Mouse (Mus musculus) heart, embryonic 15.5 days (tissue): ENCODE results near the gene Metap1. TPM values are rescaled to one million over a fixed set of nuclear protein-coding genes. Genes with fewer than 3 reads are reported as not detected.

Experiments
- ATAC-seq: fragments of 200-750 bp; cut with Nextera tagmentation; replicated peaks from 2 replicates; pipeline ENCODE4 v1.8.0; 2017; ENCODE audit warnings: low read depth, moderate TSS enrichment; ENCODE audit not compliant: insufficient number of reproducible peaks, insufficient read depth, low FRiP score
- H3K27ac ChIP-seq: fragments of 300-500 bp; sonication (generic); 2 replicates; pipeline ENCODE4 v1.5.1; 2015; ENCODE audit warnings: mild to moderate bottlenecking, inconsistent platforms
- H3K27me3 ChIP-seq: fragments of 300-500 bp; sonication (generic); 2 replicates; pipeline ENCODE4 v1.6.1; 2015; ENCODE audit warnings: inconsistent platforms
- H3K36me3 ChIP-seq: fragments of 300-500 bp; sonication (generic); 2 replicates; pipeline ENCODE4 v1.6.1; 2015; ENCODE audit warnings: mild to moderate bottlenecking, inconsistent platforms
- H3K4me1 ChIP-seq: fragments of 300-500 bp; sonication (generic); replicated peaks from 2 replicates; pipeline ENCODE4 v1.6.1; 2015; ENCODE audit warnings: inconsistent platforms
- H3K4me2 ChIP-seq: fragments of 300-500 bp; sonication (generic); 2 replicates; pipeline ENCODE4 v1.6.1; 2015; ENCODE audit warnings: inconsistent platforms, mild to moderate bottlenecking, moderate library complexity
- H3K4me3 ChIP-seq: fragments of 300-500 bp; sonication (generic); 2 replicates; pipeline ENCODE4 v1.5.1; 2015; ENCODE audit warnings: mild to moderate bottlenecking, inconsistent platforms
- H3K9ac ChIP-seq: fragments of 300-500 bp; sonication (generic); 2 replicates; pipeline ENCODE4 v1.6.1; 2015; ENCODE audit warnings: mild to moderate bottlenecking, inconsistent platforms
- H3K9me3 ChIP-seq: fragments of 300-500 bp; sonication (generic); replicated peaks from 2 replicates; pipeline ENCODE4 v1.6.1; 2016; ENCODE audit warnings: inconsistent platforms
- WGBS: fragments of 180-500 bp; shearing (Covaris S2); methylation state at CpG from one replicate; pipeline ENCODE4 v1.1.7; 2015; ENCODE audit warnings: mixed read lengths; 5-methylcytosine and 5-hydroxymethylcytosine counted together
- microRNA counts: library from miRNA; unstranded; fragments of <30 nt; microRNA quantifications from one replicate; lab custom pipeline; 2016
- microRNA-seq: library from miRNA; unstranded; fragments of <30 nt; microRNA quantifications from one replicate; pipeline ENCODE4, GENCODE M21; 2016
- polyA plus RNA-seq: library from polyadenylated mRNA; unstranded; fragments of >200 nt; fragmentation: Nextera tagmentation; extraction: Ambion mirVana; gene quantifications from 2 replicates; pipeline ENCODE4 v1.2.1, GENCODE M21; 2015

Gene Metap1
- polyA plus RNA-seq, 1 experiment from 2014 or later: 34.4 TPM

- H3K4me3 ChIP-seq: no peak within 1 kb of the TSS
- no peaks in the 10 kb centered on the region for H3K9me3 ChIP-seq
- H3K9ac ChIP-seq: no peak within 1 kb of the TSS
- H3K4me1 ChIP-seq: no peaks in the 10 kb centered on the region
- no peak within 1 kb of the TSS for H3K4me2 ChIP-seq
- H3K27ac ChIP-seq: no peak within 1 kb of the TSS
- 81% methylated on average over 6 of the region's 6 CpGs for WGBS
- no peaks in the 10 kb centered on the region for H3K27me3 ChIP-seq
- ATAC-seq: no peak
- H3K36me3 ChIP-seq: no peaks in the 10 kb centered on the region
These were observed 74.1 kb downstream of the Metap1 start, which contains the start of gene Adh4 for GRCm38 (mm10) chr3:138415121-138415690. Gene Adh4 (plus strand): TSS chr3:138415466.

GRCm38 (mm10) chr3:138410211-138410610 lies 79.1 kb downstream of the Metap1 start:
- H3K27ac ChIP-seq: no peak overlapping the region
- no peaks in the 10 kb centered on the region for H3K9me3 ChIP-seq
- H3K36me3 ChIP-seq: no peaks in the 10 kb centered on the region
- H3K9ac ChIP-seq: no peak overlapping the region
- no peak overlapping the region for H3K4me2 ChIP-seq
- 77% methylated on average over 3 of the region's 3 CpGs for WGBS
- H3K4me1 ChIP-seq: no peaks in the 10 kb centered on the region
- H3K27me3 ChIP-seq: no peaks in the 10 kb centered on the region
- H3K4me3 ChIP-seq: no peak overlapping the region
- ATAC-seq: no peak

- 76% methylated on average over 1 of the region's 1 CpGs for WGBS
- Histone ChIP-seq H3K27ac (no peak overlapping the region), H3K36me3 (no peaks in the 10 kb centered on the region), H3K4me1 (no peaks in the 10 kb centered on the region), H3K4me2 (no peak overlapping the region), H3K9ac (no peak overlapping the region), H3K4me3 (no peak overlapping the region), H3K9me3 (no peaks in the 10 kb centered on the region), H3K27me3 (no peaks in the 10 kb centered on the region)
- ATAC-seq: no peak
These were observed 79.7 kb downstream of the Metap1 start for GRCm38 (mm10) chr3:138409585-138409984.

MicroRNAs encoded within 50 kb of the gene (microRNA counts, 519-probe panel; counts per million panel counts)
- microRNA mmu-miR-1956 (lab: Ali Mortazavi, UCI): 1,513 counts per million, percentile 8 among the panel's probes with 10 or more counts

Small RNAs within 50 kb of the gene (microRNA-seq; reads per million reads assigned to microRNA genes)
- not detected for gene Mir1956

Other genes starting within 250 kb of the Metap1 start
- gene Adh1, start 228.5 kb downstream of the Metap1 start, polyA plus RNA-seq: 27.4 and 59.6 TPM in 2 replicates
- gene Adh6a, start 176.2 kb downstream of the Metap1 start, polyA plus RNA-seq: not detected in 2 replicates
- gene Adh6b, start 147.7 kb downstream of the Metap1 start, polyA plus RNA-seq: 1.9 and 2.5 TPM in 2 replicates
- not detected in 2 replicates for gene Adh4, start 74.0 kb downstream of the Metap1 start, polyA plus RNA-seq
- 152 and 163 TPM in 2 replicates for gene Adh5, start 46.4 kb downstream of the Metap1 start, polyA plus RNA-seq
- gene Eif4e, start 36.7 kb upstream of the Metap1 start, polyA plus RNA-seq: 207 and 232 TPM in 2 replicates